Mouse (Mus musculus) adrenal gland, adult 8-10 months (tissue): ENCODE results near the gene Mmp9. TPM values are rescaled to one million over a fixed set of nuclear protein-coding genes. Genes with fewer than 3 reads are reported as not detected.

Experiments used
- DNase-seq: peaks from one replicate; pipeline ENCODE4 v3.0.0; 2022
- total RNA-seq, 4 experiments: library from RNA; stranded (reverse); gene quantifications; 2 replicates each; pipeline ENCODE4 v1.2.4; 2022

Mmp9 gene
- total RNA-seq, 4 experiments from 2014 or later: 0.49 to 1.4 (median 0.84) TPM

DNA sequence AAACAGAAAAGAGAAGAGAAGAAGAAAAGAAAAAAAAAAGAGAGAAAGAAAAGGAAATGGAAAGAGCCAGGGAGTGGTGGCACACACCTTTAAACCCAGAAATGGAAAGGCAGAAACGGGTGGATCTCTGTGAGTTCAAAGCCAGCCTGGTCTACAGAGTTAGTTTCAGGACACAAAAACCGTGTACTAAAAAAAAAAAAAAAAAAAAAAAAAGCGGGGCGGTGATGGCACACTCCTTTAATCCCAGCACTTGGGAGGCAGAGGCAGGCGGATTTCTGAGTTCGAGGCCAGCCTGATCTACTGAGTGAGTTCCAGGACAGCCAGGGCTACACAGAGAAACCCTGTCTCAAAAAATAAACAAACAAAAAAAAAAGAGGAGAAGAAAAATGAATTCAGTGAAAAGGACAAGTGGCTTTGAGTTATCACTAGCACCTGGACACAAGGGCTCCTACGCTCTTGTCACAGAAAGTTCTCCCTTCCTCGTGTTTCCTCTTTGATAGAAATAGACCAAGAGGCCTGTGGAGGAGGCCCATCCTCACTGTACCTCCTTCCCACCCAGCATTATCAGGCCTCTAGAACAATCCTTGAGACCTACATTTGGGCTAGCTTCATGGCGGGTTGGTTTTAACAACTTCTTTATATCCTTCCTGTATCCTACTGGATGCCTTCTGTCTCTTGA is 27.7 kb upstream of the Mmp9 start:
- DNase-seq: no peak

- no peak for DNase-seq
Measured at GRCm38 (mm10) chr2:164913428-164913786, 27.2 kb upstream of the Mmp9 start.

DNA sequence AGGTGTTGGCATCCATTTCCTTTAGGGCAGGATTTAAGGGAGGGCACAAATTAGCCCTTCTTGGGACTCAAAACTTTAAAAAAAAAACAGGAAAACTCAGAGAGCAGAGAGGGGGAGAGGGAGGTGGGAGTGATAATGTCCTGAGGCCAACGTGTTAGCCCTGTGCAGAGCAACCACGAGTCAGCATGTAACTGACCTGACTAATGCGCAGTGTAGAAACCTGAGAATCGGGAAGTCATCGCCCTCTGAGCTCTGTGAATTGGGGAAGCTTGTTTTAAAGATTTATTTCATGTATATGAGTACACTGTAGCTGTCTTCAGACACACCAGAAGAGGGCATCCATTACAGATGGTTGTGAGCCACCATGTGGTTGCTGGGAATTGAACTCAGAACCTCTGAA is 23.8 kb upstream of the Mmp9 start:
- no peak for DNase-seq

GRCm38 (mm10) chr2:164917371-164917770 is 23.2 kb upstream of the Mmp9 start:
- DNase-seq: no peak

- no peak for DNase-seq
Measured at GRCm38 (mm10) chr2:164918325-164918724, 22.3 kb upstream of the Mmp9 start.

GRCm38 (mm10) chr2:164921984-164922383 is 18.6 kb upstream of the Mmp9 start:
- DNase-seq: no peak

- DNase-seq: peak; percentile 67
Measured at GRCm38 (mm10) chr2:164923291-164923690, 17.3 kb upstream of the Mmp9 start.

- DNase-seq: peak; percentile 87
Measured at GRCm38 (mm10) chr2:164924100-164924857, 16.3 kb upstream of the Mmp9 start.

DNA sequence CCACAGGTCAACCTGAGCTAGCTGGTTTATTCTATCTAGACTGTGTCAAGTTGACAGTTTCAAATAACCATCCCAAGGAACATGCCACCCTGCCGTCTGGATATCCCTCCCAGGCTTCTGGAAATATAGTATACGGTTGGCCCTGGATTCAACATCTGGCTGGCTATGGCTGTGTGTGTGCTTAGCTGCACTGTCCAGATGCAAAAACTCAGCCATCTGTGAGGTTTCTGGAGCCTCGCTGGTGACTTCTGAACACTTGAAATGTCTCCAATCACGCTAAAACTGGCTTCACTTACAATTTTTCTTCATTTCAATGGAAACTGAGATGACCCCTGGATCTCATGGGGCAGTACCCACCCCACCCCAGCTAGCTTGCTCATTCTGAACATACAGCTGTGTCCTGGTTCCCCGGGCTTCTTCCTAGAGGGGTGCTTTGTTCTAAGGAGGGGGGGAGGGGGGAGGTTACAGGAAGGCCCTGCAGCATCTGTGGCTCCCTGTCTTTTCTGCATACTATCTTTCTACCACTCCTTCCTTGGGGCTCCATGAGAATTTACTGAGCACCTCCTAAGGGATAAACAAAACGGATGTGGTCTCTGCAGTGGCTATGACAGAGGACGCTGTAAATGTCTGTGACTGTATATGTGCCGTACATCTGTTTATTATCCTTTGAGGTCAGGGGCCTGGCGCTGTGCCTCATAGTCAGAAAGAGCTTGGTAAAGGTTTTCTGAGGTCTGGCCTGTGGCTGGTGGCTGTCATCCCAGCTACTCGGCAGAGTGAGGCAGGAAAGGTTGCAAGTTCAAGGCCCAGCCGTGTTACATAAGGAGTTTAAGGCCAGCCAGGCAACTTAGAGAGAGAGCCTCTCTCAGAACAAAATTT is 9.6 kb upstream of the Mmp9 start:
- DNase-seq: peak; percentile 62

- DNase-seq: no peak
Measured at GRCm38 (mm10) chr2:164933534-164933933, 7.0 kb upstream of the Mmp9 start.

- no peak for DNase-seq
Measured at GRCm38 (mm10) chr2:164935991-164936390, 4.6 kb upstream of the Mmp9 start.

DNA sequence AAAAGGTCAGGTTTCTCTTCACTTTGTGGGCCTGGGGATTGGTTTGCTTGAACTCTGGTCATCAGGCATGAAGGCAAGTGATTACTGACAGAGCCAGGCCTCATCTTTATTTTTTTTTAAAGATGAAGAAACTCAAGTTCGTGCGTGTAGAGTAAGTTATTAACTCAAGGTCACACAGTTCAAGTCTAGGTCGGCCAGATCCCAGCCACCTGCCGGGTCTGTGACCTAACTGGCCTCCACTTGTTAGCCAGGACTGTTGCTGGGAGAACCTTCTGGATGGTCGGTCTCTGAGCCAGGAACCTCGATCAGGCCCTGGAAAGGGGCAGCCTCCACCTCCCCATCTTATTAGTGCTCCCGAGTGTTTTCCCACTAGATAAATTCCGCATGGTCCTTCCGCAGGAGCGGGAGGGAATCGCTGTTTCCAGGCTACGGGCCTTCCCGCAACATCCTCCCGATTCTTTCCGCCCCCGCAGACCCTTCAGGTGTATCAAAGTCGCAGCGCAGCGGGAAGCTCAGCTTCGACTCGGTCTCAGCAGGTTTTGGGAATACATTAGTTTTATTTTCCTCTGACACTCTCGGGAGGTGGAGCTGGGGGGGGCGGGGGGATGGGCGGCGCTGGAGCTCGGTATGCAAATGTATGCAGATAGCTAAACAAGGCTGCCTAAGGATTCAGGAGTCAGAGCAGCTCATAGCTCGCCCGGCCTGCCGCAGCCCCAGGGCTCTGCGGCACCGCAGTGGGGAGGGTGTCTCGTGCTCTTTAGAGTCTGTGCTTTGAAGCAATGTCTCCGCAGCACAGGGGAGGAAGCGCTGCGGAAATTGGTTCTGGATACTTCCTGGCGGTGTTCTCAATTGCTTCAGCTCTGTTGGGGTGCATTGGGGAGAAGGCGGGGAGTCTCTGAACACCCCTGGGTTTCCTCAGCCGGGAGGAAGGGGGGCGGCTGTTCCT is 2.2 kb upstream of the Mmp9 start:
- no peak for DNase-seq

- DNase-seq: no peak
Measured at GRCm38 (mm10) chr2:164939106-164939505, 1.5 kb upstream of the Mmp9 start.

GRCm38 (mm10) chr2:164942692-164943290 is 2.2 kb downstream of the Mmp9 start:
- no peak for DNase-seq

- DNase-seq: no peak
Measured at GRCm38 (mm10) chr2:164947506-164947905, 6.9 kb downstream of the Mmp9 start.

DNA sequence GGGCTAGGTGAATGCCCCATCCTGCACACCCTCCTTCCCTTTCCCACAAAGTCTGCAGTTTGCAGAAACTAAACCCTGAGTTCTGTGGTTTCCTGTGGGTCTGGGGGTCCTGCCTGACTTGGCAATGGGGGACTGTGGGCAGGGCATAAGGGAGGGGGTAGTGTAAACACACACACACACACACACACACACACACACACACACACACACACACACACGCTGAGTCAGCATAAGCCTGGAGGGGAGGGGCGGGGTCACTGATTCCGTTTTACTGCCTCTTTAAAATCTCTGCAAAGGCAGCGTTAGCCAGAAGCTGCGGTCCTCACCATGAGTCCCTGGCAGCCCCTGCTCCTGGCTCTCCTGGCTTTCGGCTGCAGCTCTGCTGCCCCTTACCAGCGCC is 7.3 kb downstream of the Mmp9 start:
- no peak for DNase-seq

DNA sequence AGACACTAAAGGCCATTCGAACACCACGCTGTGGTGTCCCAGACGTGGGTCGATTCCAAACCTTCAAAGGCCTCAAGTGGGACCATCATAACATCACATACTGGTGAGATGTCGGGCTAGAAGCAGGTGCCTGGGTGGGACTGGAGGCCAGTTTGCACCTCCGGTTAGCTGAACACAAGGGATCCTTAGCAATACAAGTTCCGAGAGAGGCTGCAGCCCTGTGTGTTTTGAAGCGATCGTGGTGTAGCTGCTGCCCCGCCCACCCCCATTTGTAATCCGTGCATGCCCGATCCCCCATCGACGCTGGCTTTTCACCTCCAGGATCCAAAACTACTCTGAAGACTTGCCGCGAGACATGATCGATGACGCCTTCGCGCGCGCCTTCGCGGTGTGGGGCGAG is 8.4 kb downstream of the Mmp9 start:
- no peak for DNase-seq

GRCm38 (mm10) chr2:164950501-164950900 is 9.9 kb downstream of the Mmp9 start:
- no peak for DNase-seq

DNA sequence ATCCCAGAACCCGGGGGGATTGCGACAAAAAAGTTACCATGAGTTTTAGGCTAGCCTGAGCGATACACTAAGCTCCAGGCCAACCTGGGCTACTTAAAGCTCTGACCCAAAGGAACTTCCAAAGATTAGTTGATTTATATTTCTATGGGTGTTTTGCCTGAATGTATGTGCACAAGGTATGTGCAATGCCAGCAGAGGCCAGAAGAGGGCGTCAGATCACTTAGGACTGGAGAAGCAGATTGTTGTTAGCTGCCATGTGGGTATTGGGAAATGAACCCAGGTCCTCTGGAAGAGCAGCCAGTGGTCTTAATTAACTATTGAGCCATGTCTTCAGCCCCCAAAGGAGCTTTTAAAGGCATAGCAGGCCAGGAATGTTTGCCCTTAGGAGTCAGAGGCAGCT is 11.2 kb downstream of the Mmp9 start:
- DNase-seq: no peak

DNA sequence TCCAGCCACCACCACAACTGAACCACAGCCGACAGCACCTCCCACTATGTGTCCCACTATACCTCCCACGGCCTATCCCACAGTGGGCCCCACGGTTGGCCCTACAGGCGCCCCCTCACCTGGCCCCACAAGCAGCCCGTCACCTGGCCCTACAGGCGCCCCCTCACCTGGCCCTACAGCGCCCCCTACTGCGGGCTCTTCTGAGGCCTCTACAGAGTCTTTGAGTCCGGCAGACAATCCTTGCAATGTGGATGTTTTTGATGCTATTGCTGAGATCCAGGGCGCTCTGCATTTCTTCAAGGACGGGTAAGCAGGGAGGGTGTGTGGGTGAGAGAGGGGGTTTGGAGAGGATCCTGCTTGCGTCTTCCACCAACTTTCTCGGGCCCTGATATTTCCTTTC is 11.9 kb downstream of the Mmp9 start:
- no peak for DNase-seq

- peak; percentile 50 for DNase-seq
Measured at GRCm38 (mm10) chr2:164953224-164953623, 12.6 kb downstream of the Mmp9 start.

DNA sequence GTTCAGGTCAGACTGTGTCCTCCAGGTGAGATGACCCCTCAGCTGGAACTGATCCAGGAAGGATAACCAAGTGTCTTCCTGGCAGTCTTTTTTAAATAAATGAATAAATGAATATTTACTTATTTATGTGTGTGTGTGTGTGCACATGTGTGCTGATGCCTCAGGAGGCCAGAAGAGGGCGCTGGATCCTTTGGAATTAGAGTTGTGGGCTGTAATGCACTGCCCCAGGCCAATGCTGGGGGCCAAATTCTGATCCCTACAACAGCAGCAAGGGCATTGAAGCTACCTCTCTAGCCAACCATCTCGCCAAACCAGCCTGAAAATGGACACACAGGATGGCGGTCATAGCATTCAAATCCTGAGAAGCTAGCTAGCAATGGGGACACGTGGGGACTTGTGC is 15.1 kb downstream of the Mmp9 start:
- DNase-seq: no peak
